Mouse (Mus musculus) erythroblast, adult 5-6 weeks (primary cell): Measurements from ENCODE around the gene Fbxo2. TPM values are rescaled to one million over a fixed set of nuclear protein-coding genes. Genes with fewer than 3 reads are reported as not detected.
"Not testable (repeated sequence)": the region's sequence is repeated elsewhere in the genome, so short reads cannot be mapped to it uniquely, and the experiment has no call there.

Experiments used
- ATAC-seq: replicated peaks from 2 replicates; pipeline ENCODE4 v1.8.0; 2016; ENCODE audit warnings: moderate number of reproducible peaks, mild to moderate bottlenecking, moderate TSS enrichment, inconsistent platforms; ENCODE audit not compliant: poor library complexity, low FRiP score, severe bottlenecking
- total RNA-seq, 2 experiments: library from RNA; stranded (forward) in 1 of 2; stranded (reverse) in 1 of 2; fragments of 150-400 nt in 1 of 2; fragments of 200-764, 138-1000 nt in 1 of 2; gene quantifications; 2 replicates each; pipeline versions ENCODE4 v1.2.3 to v1.2.4; 2015 to 2017; ENCODE audit warnings: low replicate concordance in 2 of 2

Gene Fbxo2
- total RNA-seq, 2 experiments from 2014 or later = not detected

GRCm38 (mm10) chr4:148170842-148171241 lies 10.4 kb downstream of the Fbxo2 start:
- ATAC-seq = 0 out of 2 replicates have a peak, but pooled peaks have one; percentile 49

GRCm38 (mm10) chr4:148171261-148171660 lies 10.8 kb downstream of the Fbxo2 start:
- no peak for ATAC-seq

- ATAC-seq = no peak
Observed at GRCm38 (mm10) chr4:148173811-148174494, 13.5 kb downstream of the Fbxo2 start.

GRCm38 (mm10) chr4:148174495-148174862 lies 14.1 kb downstream of the Fbxo2 start:
- no peak for ATAC-seq

- not testable (repeated sequence) for ATAC-seq
Observed at GRCm38 (mm10) chr4:148176603-148177002, 16.2 kb downstream of the Fbxo2 start.

- no peak for ATAC-seq
Observed at GRCm38 (mm10) chr4:148177716-148178115, 17.3 kb downstream of the Fbxo2 start.

GRCm38 (mm10) chr4:148181483-148181882 lies 21.1 kb downstream of the Fbxo2 start:
- ATAC-seq = no peak

- ATAC-seq = no peak
Observed at GRCm38 (mm10) chr4:148182363-148182762, 21.9 kb downstream of the Fbxo2 start.

- ATAC-seq = no peak; the same call in 1 of the 2 replicates
Observed at GRCm38 (mm10) chr4:148184564-148184963, 24.1 kb downstream of the Fbxo2 start.

GRCm38 (mm10) chr4:148185819-148186218 lies 25.4 kb downstream of the Fbxo2 start:
- no peak for ATAC-seq

GRCm38 (mm10) chr4:148188767-148189166 lies 28.3 kb downstream of the Fbxo2 start:
- ATAC-seq = not testable (repeated sequence)

- no peak for ATAC-seq
Observed at GRCm38 (mm10) chr4:148192707-148193245, 32.4 kb downstream of the Fbxo2 start.

GRCm38 (mm10) chr4:148194400-148194799 lies 34.0 kb downstream of the Fbxo2 start:
- ATAC-seq = peak; percentile 39; the same call in 1 of the 2 replicates

- no peak for ATAC-seq
Observed at GRCm38 (mm10) chr4:148198721-148199120, 38.3 kb downstream of the Fbxo2 start.

GRCm38 (mm10) chr4:148203557-148203956 lies 43.1 kb downstream of the Fbxo2 start:
- ATAC-seq = peak; percentile 54

GRCm38 (mm10) chr4:148204061-148204872 lies 43.8 kb downstream of the Fbxo2 start:
- ATAC-seq = peak; percentile 94

- ATAC-seq = no peak
Observed at GRCm38 (mm10) chr4:148204873-148205232, 44.4 kb downstream of the Fbxo2 start.

- ATAC-seq = no peak
Observed at GRCm38 (mm10) chr4:148214460-148215136, 54.2 kb downstream of the Fbxo2 start.

- no peak for ATAC-seq
Observed at GRCm38 (mm10) chr4:148215264-148215900, 55.0 kb downstream of the Fbxo2 start.
